Mouse (Mus musculus) cortical plate, adult 2 months (tissue): Measurements from ENCODE around the gene Dnajc9.

Experiments used
- CTCF ChIP-seq: fragments of 200-500 bp; IDR thresholded peaks from 2 replicates; pipeline ENCODE4 v1.5.1; 2011; ENCODE audit warnings: mild to moderate bottlenecking, control low read depth, low read length; ENCODE audit not compliant: insufficient read depth; ENCODE audit errors: extremely low read depth
- POLR2A ChIP-seq: fragments of 200-500 bp; IDR thresholded peaks from 2 replicates; pipeline ENCODE4 v1.6.1; 2011; ENCODE audit warnings: mild to moderate bottlenecking, low read length, control low read depth; ENCODE audit not compliant: insufficient read depth; ENCODE audit errors: extremely low read depth

DNA sequence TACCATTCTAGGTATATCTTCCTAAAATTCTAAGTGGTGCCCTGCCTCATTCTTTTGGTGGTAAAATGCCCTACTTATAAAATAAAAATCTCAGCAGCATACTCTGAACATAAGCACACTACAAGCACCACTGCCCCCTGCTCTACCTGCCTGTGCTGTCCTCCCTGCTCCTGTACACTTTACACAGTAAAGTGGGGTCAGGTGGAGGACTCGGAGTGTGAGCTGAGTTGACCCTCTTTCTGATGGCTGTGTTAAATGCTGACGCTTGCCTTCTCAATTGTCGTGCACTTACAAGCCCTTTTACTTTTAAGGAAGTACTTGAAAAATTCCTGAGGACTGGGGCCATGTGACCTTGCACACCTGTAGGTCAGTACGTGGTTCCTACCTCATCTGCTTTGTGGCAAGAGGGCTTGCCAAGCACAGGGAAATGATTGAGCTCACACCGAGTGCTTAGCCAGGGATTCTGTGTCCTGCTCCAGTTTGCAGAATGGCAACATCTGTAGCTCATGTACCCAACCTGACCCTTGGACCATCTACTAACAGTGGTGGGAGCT lies 9.5 kb downstream of the Dnajc9 start:
- TF ChIP-seq POLR2A (no peak), CTCF (no peak)
